Mouse (Mus musculus) CH12.LX (cell line): ENCODE results near the gene Art3. TPM values are rescaled to one million over a fixed set of nuclear protein-coding genes. Genes with fewer than 3 reads are reported as not detected.
A peak's percentile ranks its signal among the peaks of the same experiment; 100 is the strongest.

Source experiments
- DNase-seq: peaks from one replicate; pipeline ENCODE4 v3.0.0-alpha.2; 2013; ENCODE audit errors: extremely low read depth
- H3K27ac ChIP-seq: 2 replicates; pipeline ENCODE4 v1.5.1; 2012; ENCODE audit warnings: low read depth, mild to moderate bottlenecking, control low read depth, moderate library complexity; ENCODE audit not compliant: insufficient read depth
- H3K27me3 ChIP-seq: replicated peaks from 2 replicates; pipeline ENCODE3; 2012; ENCODE audit warnings: inconsistent platforms
- H3K36me3 ChIP-seq, 2 experiments: replicated peaks in 1 of 2; 2 replicates each; pipeline versions ENCODE3 to v1.6.1; 2012; ENCODE audit warnings: inconsistent platforms in 1 of 2, low read length in 1 of 2, mild to moderate bottlenecking in 1 of 2, mixed read lengths in 1 of 2, moderate library complexity in 1 of 2; ENCODE audit not compliant: control insufficient read depth in 1 of 2, insufficient read depth in 1 of 2
- H3K4me1 ChIP-seq, 2 experiments: 2 replicates each; pipeline ENCODE4 v1.6.1; 2012; ENCODE audit warnings: inconsistent platforms in 1 of 2, moderate library complexity in 1 of 2; ENCODE audit not compliant: insufficient read depth in 2 of 2, control insufficient read depth in 1 of 2
- H3K4me2 ChIP-seq: 2 replicates; pipeline ENCODE4 v1.6.1; 2012; ENCODE audit warnings: low read depth, mild to moderate bottlenecking, control low read depth; ENCODE audit not compliant: poor library complexity, insufficient read depth, severe bottlenecking
- H3K4me3 ChIP-seq, 3 experiments: fragments of 150-350 bp in 1 of 3; sonication (generic) in 1 of 3; replicated peaks in 1 of 3; 2 replicates each; pipeline versions ENCODE3 to v1.5.1; 2011 to 2012; ENCODE audit warnings: low read depth in 2 of 3, low read length in 2 of 3, mild to moderate bottlenecking in 2 of 3, moderate library complexity in 2 of 3, control low read depth in 1 of 3, improper control_type of control experiment in 1 of 3, inconsistent platforms in 1 of 3, mixed read lengths in 1 of 3; ENCODE audit not compliant: poor library complexity in 1 of 3
- H3K79me2 ChIP-seq: replicated peaks from 2 replicates; pipeline ENCODE4 v1.6.1; 2012; ENCODE audit warnings: mild to moderate bottlenecking, moderate library complexity; ENCODE audit not compliant: control insufficient read depth, poor library complexity, insufficient read depth, severe bottlenecking; ENCODE audit errors: extremely low read depth
- H3K9ac ChIP-seq: 2 replicates; pipeline ENCODE4 v1.6.1; 2012; ENCODE audit warnings: low read depth, mild to moderate bottlenecking, control low read depth, moderate library complexity; ENCODE audit not compliant: insufficient read depth
- H3K9me3 ChIP-seq: replicated peaks from 2 replicates; pipeline ENCODE3; 2012; ENCODE audit warnings: low read length, inconsistent platforms, mixed read lengths
- BHLHE40 ChIP-seq: IDR thresholded peaks from 2 replicates; pipeline ENCODE4 v1.6.1; 2011; ENCODE audit warnings: mild to moderate bottlenecking, low read depth, low read length, improper control_type of control experiment
- CHD1 ChIP-seq: IDR thresholded peaks from 2 replicates; pipeline ENCODE4 v1.6.1; 2012; ENCODE audit warnings: low read depth, low read length, improper control_type of control experiment, inconsistent platforms
- CHD2 ChIP-seq: IDR thresholded peaks from 2 replicates; pipeline ENCODE4 v1.6.1; 2011; ENCODE audit warnings: low read length, improper control_type of control experiment
- E2F4 ChIP-seq: IDR thresholded peaks from 2 replicates; pipeline ENCODE4 v1.6.1; 2011; ENCODE audit warnings: low read depth, low read length, improper control_type of control experiment; ENCODE audit not compliant: insufficient replicate concordance
- ELF1 ChIP-seq: IDR thresholded peaks from 2 replicates; pipeline ENCODE4 v1.6.1; 2014; ENCODE audit warnings: low read depth, mild to moderate bottlenecking, inconsistent platforms, low read length, improper control_type of control experiment
- EP300 ChIP-seq: IDR thresholded peaks from 2 replicates; pipeline ENCODE4 v1.6.1; 2011; ENCODE audit warnings: low read length, improper control_type of control experiment
- ETS1 ChIP-seq: conservative IDR thresholded peaks from 2 replicates; pipeline ENCODE4 v1.6.1; 2012; ENCODE audit warnings: low read depth, mild to moderate bottlenecking, inconsistent platforms, low read length, improper control_type of control experiment, moderate library complexity
- IRF4 ChIP-seq: IDR thresholded peaks from 2 replicates; pipeline ENCODE4 v1.6.1; 2014; ENCODE audit warnings: low read depth, mild to moderate bottlenecking, inconsistent platforms, low read length, improper control_type of control experiment
- JUN ChIP-seq: IDR thresholded peaks from 2 replicates; pipeline ENCODE4 v1.6.1; 2011; ENCODE audit warnings: low read depth, mild to moderate bottlenecking, low read length, improper control_type of control experiment, moderate library complexity; ENCODE audit not compliant: insufficient read depth
- JUND ChIP-seq: conservative IDR thresholded peaks from 2 replicates; pipeline ENCODE4 v1.6.1; 2011; ENCODE audit warnings: low read depth, low read length, improper control_type of control experiment
- MAZ ChIP-seq: IDR thresholded peaks from 2 replicates; pipeline ENCODE4 v1.6.1; 2012; ENCODE audit warnings: low read depth, mild to moderate bottlenecking, inconsistent platforms, low read length, improper control_type of control experiment, moderate library complexity
- NRF1 ChIP-seq: IDR thresholded peaks from 2 replicates; pipeline ENCODE4 v1.6.1; 2014; ENCODE audit warnings: low read depth, mild to moderate bottlenecking, inconsistent platforms, low read length, improper control_type of control experiment, moderate library complexity
- PAX5 ChIP-seq: IDR thresholded peaks from 2 replicates; pipeline ENCODE4 v1.6.1; 2012; ENCODE audit warnings: low read length, inconsistent platforms, mixed read lengths
- RAD21 ChIP-seq: IDR thresholded peaks from 2 replicates; pipeline ENCODE4 v1.6.1; 2011; ENCODE audit warnings: low read depth, mild to moderate bottlenecking, low read length, improper control_type of control experiment, moderate library complexity
- RCOR1 ChIP-seq: conservative IDR thresholded peaks from 2 replicates; pipeline ENCODE4 v1.6.1; 2012; ENCODE audit warnings: low read depth, mild to moderate bottlenecking, inconsistent platforms, low read length, improper control_type of control experiment
- SMC3 ChIP-seq: IDR thresholded peaks from 2 replicates; pipeline ENCODE4 v1.6.1; 2011; ENCODE audit warnings: low read depth, low read length, improper control_type of control experiment
- TBP ChIP-seq: conservative IDR thresholded peaks from 2 replicates; pipeline ENCODE4 v1.6.1; 2011; ENCODE audit warnings: low read depth, low read length, improper control_type of control experiment
- UBTF ChIP-seq: IDR thresholded peaks from 2 replicates; pipeline ENCODE4 v1.6.1; 2012; ENCODE audit warnings: low read depth, mild to moderate bottlenecking, inconsistent platforms, low read length, improper control_type of control experiment, moderate library complexity
- USF1 ChIP-seq: IDR thresholded peaks from 2 replicates; pipeline ENCODE4 v1.6.1; 2014; ENCODE audit warnings: low read depth, mild to moderate bottlenecking, inconsistent platforms, low read length, improper control_type of control experiment
- ZKSCAN1 ChIP-seq: IDR thresholded peaks from 2 replicates; pipeline ENCODE4 v1.6.1; 2012; ENCODE audit warnings: low read depth, inconsistent platforms, low read length, improper control_type of control experiment, borderline replicate concordance
- ZMIZ1 ChIP-seq: IDR thresholded peaks from 2 replicates; pipeline ENCODE4 v1.6.1; 2012; ENCODE audit warnings: low read depth, mild to moderate bottlenecking, inconsistent platforms, low read length, improper control_type of control experiment
- ZNF384 ChIP-seq: IDR thresholded peaks from 2 replicates; pipeline ENCODE4 v1.6.1; 2012; ENCODE audit warnings: low read depth, low read length, improper control_type of control experiment, inconsistent platforms
- dilution Hi-C: fragments of 300-500 bp; cut with MboI; formaldehyde crosslinking; loops from 2 replicates; pipeline ENCODE4 v1.14.3; 2020; ENCODE audit warnings: low sequenced_read_pairs; ENCODE audit not compliant: extremely low pct_unique_long_range_greater_than_20kb, extremely low pct_ligation_motif_present
- in situ Hi-C: fragments of 300-500 bp; cut with MboI; formaldehyde crosslinking; loops from 3 replicates; pipeline ENCODE4 v1.14.3; 2019; ENCODE audit warnings: low sequenced_read_pairs, low pct_ligation_motif_present, low pct_unique_long_range_greater_than_20kb, mixed read lengths
- polyA plus RNA-seq: library from polyadenylated mRNA; unstranded; fragments of >175 nt; gene quantifications from 2 replicates; pipeline ENCODE4 v1.2.1, GENCODE M21; 2012; ENCODE audit warnings: low read depth; ENCODE audit not compliant: insufficient read length
- total RNA-seq, 2 experiments: library from RNA; depleted of rRNA; stranded (reverse); fragments of 300-350 nt in 1 of 2; fragments of >200 nt in 1 of 2; gene quantifications; 2 replicates each; pipeline ENCODE4 v1.2.3; 2012 to 2014

Gene Art3
- total and polyA plus RNA-seq, 3 experiments: 0.34 TPM; not detected in 2

- no peak overlapping the region for H3K9ac ChIP-seq
- no peaks in the 10 kb centered on the region for H3K79me2 ChIP-seq
- no peaks in the 10 kb centered on the region for H3K36me3 ChIP-seq
- 0 out of 4 replicates have a peak, but pooled peaks cover 0 to 2% of the 10 kb centered on the region in 2 experiments for H3K4me1 ChIP-seq
- dilution Hi-C loops (no loop called here), in situ Hi-C loops (no loop called here)
- no peak for DNase-seq
- no peak overlapping the region for H3K4me3 ChIP-seq
- TF ChIP-seq SMC3: no peak
- TF ChIP-seq EP300: no peak
- TF ChIP-seq TBP: no peak
- no peak for TF ChIP-seq MAZ
- no peak for TF ChIP-seq BHLHE40
- no peak for TF ChIP-seq ETS1
- no peak for TF ChIP-seq ZNF384
- TF ChIP-seq JUN: no peak
- no peak for TF ChIP-seq CHD1
- no peaks in the 10 kb centered on the region for H3K27me3 ChIP-seq
- no peak overlapping the region; the same call in 1 of the 2 replicates for H3K4me2 ChIP-seq
- no peaks in the 10 kb centered on the region for H3K9me3 ChIP-seq
- no peak overlapping the region for H3K27ac ChIP-seq
These were observed 4.3 kb upstream of the Art3 start for GRCm38 (mm10) chr5:92327367-92327766.

- H3K4me2 ChIP-seq: peak within 1 kb of the TSS; percentile 8
- no peaks in the 10 kb centered on the region for H3K79me2 ChIP-seq
- H3K27me3 ChIP-seq: no peaks in the 10 kb centered on the region
- H3K9me3 ChIP-seq: no peaks in the 10 kb centered on the region
- H3K9ac ChIP-seq: no peak within 1 kb of the TSS
- no peak within 1 kb of the TSS for H3K4me3 ChIP-seq
- TF ChIP-seq BHLHE40 (no peak), ZMIZ1 (no peak), USF1 (peak; percentile 50), PAX5 (no peak), RAD21 (no peak), IRF4 (no peak)
- in situ Hi-C loops (no loop called here), dilution Hi-C loops (no loop called here)
- DNase-seq: no peak
- H3K27ac ChIP-seq: no peak within 1 kb of the TSS
- 0 out of 4 replicates have a peak, but pooled peaks cover 0 to 2% of the 10 kb centered on the region in 2 experiments for H3K4me1 ChIP-seq
- H3K36me3 ChIP-seq: no peaks in the 10 kb centered on the region
These were observed 3.7 kb upstream of the Art3 start, which contains the start of gene Cxcl9 for GRCm38 (mm10) chr5:92327929-92328328. Cxcl9 (minus strand) TSS chr5:92328079.

GRCm38 (mm10) chr5:92331122-92331521 lies 505 bp upstream of the Art3 start:
- TF ChIP-seq ELF1 (no peak), JUND (no peak), CHD2 (no peak), PAX5 (no peak), BHLHE40 (no peak), NRF1 (no peak), E2F4 (no peak), SMC3 (no peak), ZKSCAN1 (no peak), RCOR1 (no peak), UBTF (no peak)
- H3K4me2 ChIP-seq: no peak overlapping the region
- no peaks in the 10 kb centered on the region for H3K36me3 ChIP-seq
- no peaks in the 10 kb centered on the region for H3K9me3 ChIP-seq
- H3K9ac ChIP-seq: no peak overlapping the region
- dilution Hi-C loops: no loop called here
- in situ Hi-C loops: no loop called here
- no peak overlapping the region for H3K27ac ChIP-seq
- H3K27me3 ChIP-seq: no peaks in the 10 kb centered on the region
- no peaks in the 10 kb centered on the region for H3K79me2 ChIP-seq
- H3K4me1 ChIP-seq: 0 out of 4 replicates have a peak, but pooled peaks cover 0 to 2% of the 10 kb centered on the region in 2 experiments
- DNase-seq: no peak
- no peak overlapping the region for H3K4me3 ChIP-seq
